In genomic region chr19:11817586-11817985, GRCm38 (mm10) we compare ENCODE assay signal across 8 mouse cellular contexts. TPM values are rescaled to one million over a fixed set of nuclear protein-coding genes. Genes with fewer than 3 reads are reported as not detected.
A peak's percentile ranks its signal among the peaks of the same experiment; 100 is the strongest.
DNase-seq lines count a peak whose midpoint lies in the region; ATAC-seq and TF ChIP-seq lines count a peak whose summit lies in the region.

No protein-coding gene starts in this region.

- 9% methylated on average over 5 of the region's 5 CpGs for WGBS in heart, embryonic 10.5 days
- 12% methylated on average over 5 of the region's 5 CpGs for WGBS in forebrain, embryonic 16.5 days
- WGBS in midbrain, embryonic 11.5 days, result 7% methylated on average over 5 of the region's 5 CpGs

- H3K4me1 ChIP-seq in heart, embryonic 10.5 days, result peaks cover 38% of the 10 kb centered on the region
- peaks cover 9% of the 10 kb centered on the region for H3K4me1 ChIP-seq in ES-Bruce4 (ENCODE audit: control insufficient read depth, insufficient read depth, low read length)
- H3K4me1 ChIP-seq in forebrain, embryonic 16.5 days (replicated peaks; ENCODE audit: control insufficient read depth, insufficient read depth, low read length), result peaks cover 20% of the 10 kb centered on the region
- H3K4me1 ChIP-seq in midbrain, embryonic 11.5 days (ENCODE audit: control insufficient read depth, insufficient read depth, low read length), result peaks cover 27% of the 10 kb centered on the region

- peak overlapping the region; percentile 96 for H3K4me2 ChIP-seq in forebrain, embryonic 16.5 days (ENCODE audit: low read length)
- peak overlapping the region; percentile 93 for H3K4me2 ChIP-seq in midbrain, embryonic 11.5 days

- H3K4me3 ChIP-seq in heart, embryonic 10.5 days, result peak overlapping the region; percentile 79
- peak overlapping the region; percentile 83 for H3K4me3 ChIP-seq in ES-Bruce4 (ENCODE audit: low read depth, low read length)
- H3K4me3 ChIP-seq in forebrain, embryonic 16.5 days (replicated peaks; ENCODE audit: low read length), result peak overlapping the region; percentile 75
- H3K4me3 ChIP-seq in midbrain, embryonic 11.5 days (ENCODE audit: low read depth, low read length), result peak overlapping the region; percentile 74

- intact Hi-C loops in heart, postnatal 14 days (cut with DNase I), result loop anchor here (5.0 kb wide), 2 partner anchors 95 to 190 kb away; partner anchors contain the start of gene Patl1
- intact Hi-C loops in gastrocnemius, postnatal 36 days (cut with DNase I), result loop anchor here (5.0 kb wide), 1 partner anchor 40 kb away; no protein-coding TSS in a partner anchor

- 0 out of 2 replicates have a peak, but pooled peaks cover 12% of the 10 kb centered on the region for H3K27me3 ChIP-seq in heart, embryonic 10.5 days (ENCODE audit: insufficient read depth, poor library complexity, severe bottlenecking)
- no peaks in the 10 kb centered on the region for H3K27me3 ChIP-seq in ES-Bruce4 (ENCODE audit: control insufficient read depth, insufficient read depth, low read length, poor library complexity, severe bottlenecking)
- peaks cover 22% of the 10 kb centered on the region for H3K27me3 ChIP-seq in forebrain, embryonic 16.5 days (replicated peaks; ENCODE audit: control insufficient read depth, insufficient read depth, low read length)
- peaks cover 7% of the 10 kb centered on the region for H3K27me3 ChIP-seq in midbrain, embryonic 11.5 days (ENCODE audit: control insufficient read depth, insufficient read depth, low read length)

- ATAC-seq in forebrain, embryonic 16.5 days, result no peak
- ATAC-seq in midbrain, embryonic 11.5 days (ENCODE audit: low FRiP score), result no peak

- no peaks in the 10 kb centered on the region for H3K36me3 ChIP-seq in heart, embryonic 10.5 days
- no peaks in the 10 kb centered on the region for H3K36me3 ChIP-seq in ES-Bruce4 (ENCODE audit: control insufficient read depth, insufficient read depth, low read length, poor library complexity, severe bottlenecking)
- H3K36me3 ChIP-seq in forebrain, embryonic 16.5 days (ENCODE audit: control insufficient read depth, insufficient read depth), result no peaks in the 10 kb centered on the region
- no peaks in the 10 kb centered on the region for H3K36me3 ChIP-seq in midbrain, embryonic 11.5 days (ENCODE audit: control insufficient read depth, insufficient read depth, low read length)

- H3K9me3 ChIP-seq in heart, embryonic 10.5 days, result no peaks in the 10 kb centered on the region
- no peaks in the 10 kb centered on the region for H3K9me3 ChIP-seq in ES-Bruce4 (replicated peaks; ENCODE audit: control insufficient read depth, insufficient read depth, low read length, poor library complexity, severe bottlenecking)
- H3K9me3 ChIP-seq in forebrain, embryonic 16.5 days (ENCODE audit: control insufficient read depth, low read length), result no peaks in the 10 kb centered on the region
- H3K9me3 ChIP-seq in midbrain, embryonic 11.5 days (ENCODE audit: control insufficient read depth, low read length), result no peaks in the 10 kb centered on the region

- H3K27ac ChIP-seq in heart, embryonic 10.5 days, result no peak overlapping the region
- no peak overlapping the region for H3K27ac ChIP-seq in ES-Bruce4 (ENCODE audit: insufficient read depth, low read length)
- no peak overlapping the region for H3K27ac ChIP-seq in forebrain, embryonic 16.5 days (ENCODE audit: low read length)
- H3K27ac ChIP-seq in midbrain, embryonic 11.5 days (ENCODE audit: low read depth, low read length), result no peak overlapping the region

- no peak for TF ChIP-seq POLR2A in ES-Bruce4 (IDR thresholded peaks at IDR 0.05; ENCODE audit: insufficient read depth, low read length)

- H3K9ac ChIP-seq in ES-Bruce4 (ENCODE audit: low read depth, poor library complexity, severe bottlenecking), result peak overlapping the region; percentile 95
- H3K9ac ChIP-seq in forebrain, embryonic 16.5 days (replicated peaks; ENCODE audit: low read depth, low read length), result no peak overlapping the region
- H3K9ac ChIP-seq in midbrain, embryonic 11.5 days (ENCODE audit: low read length), result no peak overlapping the region

- TF ChIP-seq EP300 in ES-Bruce4 (IDR thresholded peaks at IDR 0.05; ENCODE audit: insufficient read depth, low read depth, low read length), result no peak

- no peak for TF ChIP-seq CTCF in ES-Bruce4 (IDR thresholded peaks at IDR 0.05; ENCODE audit: low read depth, low read length)

- no peak for DNase-seq in heart, embryonic 10.5 days (ENCODE audit: low spot score)
- DNase-seq in heart, postnatal 14 days, result no peak
- no peak for DNase-seq in midbrain, embryonic 11.5 days (ENCODE audit: low spot score, missing footprints)
- DNase-seq in frontal cortex, adult 2 months (ENCODE audit: extremely low spot score in 1 of 2, low spot score in 1 of 2), result no peak
- DNase-seq in gastrocnemius, postnatal 36 days, result no peak
- no peak for DNase-seq in urinary bladder, postnatal 36 days (ENCODE audit: low spot score in 2 of 2)

RNA-seq across cellular contexts. Expression of gene Stx3, which starts 1.6 kb away (rescaled TPM):
- 7.5 and 11.6 TPM in 2 replicates for polyA plus RNA-seq in heart, embryonic 10.5 days (2016; fragmentation: Nextera tagmentation; extraction: Ambion mirVana)
- 1 to 10 TPM; 7.7 to 8.4 TPM for total RNA-seq in heart, postnatal 14 days (2021)
- polyA plus RNA-seq in ES-Bruce4 (2011; ENCODE audit: insufficient read depth, insufficient read length, low read depth, missing spikeins), result 109 and 112 TPM in 2 replicates
- polyA plus RNA-seq in forebrain, embryonic 16.5 days (2015; fragmentation: Nextera tagmentation; extraction: Ambion mirVana), result 10.5 and 14.9 TPM in 2 replicates
- 19.5 and 23.1 TPM in 2 replicates for polyA plus RNA-seq in midbrain, embryonic 11.5 days (2014; fragmentation: Nextera tagmentation; extraction: Ambion mirVana)
- 39.5 and 44.2 TPM in 2 replicates for polyA plus RNA-seq in frontal cortex, adult 2 months (2012; rRNA removed)
- total RNA-seq in gastrocnemius, postnatal 36 days (2021), result 1 to 10 TPM; 1.4 to 2.7 TPM

RNA-seq across cellular contexts. Expression of gene Olfr1417, which starts 21.4 kb away (rescaled TPM):
- not detected in 2 replicates for polyA plus RNA-seq in heart, embryonic 10.5 days (2016; fragmentation: Nextera tagmentation; extraction: Ambion mirVana)
- not detected for total RNA-seq in heart, postnatal 14 days (2021)
- not detected in 2 replicates for polyA plus RNA-seq in ES-Bruce4 (2011; ENCODE audit: insufficient read depth, insufficient read length, low read depth, missing spikeins)
- polyA plus RNA-seq in forebrain, embryonic 16.5 days (2015; fragmentation: Nextera tagmentation; extraction: Ambion mirVana), result not detected in 2 replicates
- polyA plus RNA-seq in midbrain, embryonic 11.5 days (2014; fragmentation: Nextera tagmentation; extraction: Ambion mirVana), result not detected in 2 replicates
- polyA plus RNA-seq in frontal cortex, adult 2 months (2012; rRNA removed), result 0.18 TPM in 1 of 2 replicates, not detected in the other
- total RNA-seq in gastrocnemius, postnatal 36 days (2021), result not detected

RNA-seq across cellular contexts. Expression of gene Olfr1418, which starts 43.3 kb away (rescaled TPM):
- not detected in 2 replicates for polyA plus RNA-seq in heart, embryonic 10.5 days (2016; fragmentation: Nextera tagmentation; extraction: Ambion mirVana)
- total RNA-seq in heart, postnatal 14 days (2021), result not detected
- polyA plus RNA-seq in ES-Bruce4 (2011; ENCODE audit: insufficient read depth, insufficient read length, low read depth, missing spikeins), result not detected in 2 replicates
- not detected in 2 replicates for polyA plus RNA-seq in forebrain, embryonic 16.5 days (2015; fragmentation: Nextera tagmentation; extraction: Ambion mirVana)
- not detected in 2 replicates for polyA plus RNA-seq in midbrain, embryonic 11.5 days (2014; fragmentation: Nextera tagmentation; extraction: Ambion mirVana)
- polyA plus RNA-seq in frontal cortex, adult 2 months (2012; rRNA removed), result not detected in 2 replicates
- total RNA-seq in gastrocnemius, postnatal 36 days (2021), result not detected

RNA-seq across cellular contexts. Expression of gene Mrpl16, which starts 47.4 kb away (rescaled TPM):
- polyA plus RNA-seq in heart, embryonic 10.5 days (2016; fragmentation: Nextera tagmentation; extraction: Ambion mirVana), result 73.0 and 74.7 TPM in 2 replicates
- total RNA-seq in heart, postnatal 14 days (2021), result 100 to 1,000 TPM in 1 of 2 experiments, 10 to 100 TPM in 1; 90.2 to 101 TPM
- 46.5 and 49.6 TPM in 2 replicates for polyA plus RNA-seq in ES-Bruce4 (2011; ENCODE audit: insufficient read depth, insufficient read length, low read depth, missing spikeins)
- polyA plus RNA-seq in forebrain, embryonic 16.5 days (2015; fragmentation: Nextera tagmentation; extraction: Ambion mirVana), result 39.7 and 42.4 TPM in 2 replicates
- 57.2 and 60.8 TPM in 2 replicates for polyA plus RNA-seq in midbrain, embryonic 11.5 days (2014; fragmentation: Nextera tagmentation; extraction: Ambion mirVana)
- polyA plus RNA-seq in frontal cortex, adult 2 months (2012; rRNA removed), result 36.4 and 41.1 TPM in 2 replicates
- 10 to 100 TPM; 53.3 to 55.3 TPM for total RNA-seq in gastrocnemius, postnatal 36 days (2021)

RNA-seq across cellular contexts. Expression of gene Olfr1419, which starts 57.3 kb away (rescaled TPM):
- not detected in 2 replicates for polyA plus RNA-seq in heart, embryonic 10.5 days (2016; fragmentation: Nextera tagmentation; extraction: Ambion mirVana)
- not detected for total RNA-seq in heart, postnatal 14 days (2021)
- polyA plus RNA-seq in ES-Bruce4 (2011; ENCODE audit: insufficient read depth, insufficient read length, low read depth, missing spikeins), result not detected in 2 replicates
- not detected in 2 replicates for polyA plus RNA-seq in forebrain, embryonic 16.5 days (2015; fragmentation: Nextera tagmentation; extraction: Ambion mirVana)
- polyA plus RNA-seq in midbrain, embryonic 11.5 days (2014; fragmentation: Nextera tagmentation; extraction: Ambion mirVana), result not detected in 2 replicates
- polyA plus RNA-seq in frontal cortex, adult 2 months (2012; rRNA removed), result 0.18 and 0.19 TPM in 2 replicates
- total RNA-seq in gastrocnemius, postnatal 36 days (2021), result not detected
